Mouse (Mus musculus) olfactory bulb, adult 2 months (tissue): ENCODE data around the gene Gm28048.

Source experiments
- CTCF ChIP-seq: fragments of 200-500 bp; IDR thresholded peaks from 2 replicates; pipeline ENCODE4 v1.5.1; 2012; ENCODE audit warnings: low read depth, mild to moderate bottlenecking, low read length, moderate library complexity; ENCODE audit not compliant: insufficient read depth
- POLR2A ChIP-seq: fragments of 200-500 bp; IDR thresholded peaks from 2 replicates; pipeline ENCODE4 v1.6.1; 2012; ENCODE audit warnings: mild to moderate bottlenecking, low read depth, low read length, moderate library complexity; ENCODE audit not compliant: insufficient read depth

- TF ChIP-seq CTCF: no peak
- TF ChIP-seq POLR2A: no peak
Observed at GRCm38 (mm10) chr11:22848649-22849195, 133.2 kb downstream of the Gm28048 start.
